Mouse (Mus musculus): ENCODE data around the gene Adarb1. TPM values are rescaled to one million over a fixed set of nuclear protein-coding genes. Genes with fewer than 3 reads are reported as not detected.
A peak's percentile ranks its signal among the peaks of the same experiment; 100 is the strongest.

Adarb1 gene
- polyA plus RNA-seq, 1 experiment from 2014 or later: 25.3 TPM

DNA sequence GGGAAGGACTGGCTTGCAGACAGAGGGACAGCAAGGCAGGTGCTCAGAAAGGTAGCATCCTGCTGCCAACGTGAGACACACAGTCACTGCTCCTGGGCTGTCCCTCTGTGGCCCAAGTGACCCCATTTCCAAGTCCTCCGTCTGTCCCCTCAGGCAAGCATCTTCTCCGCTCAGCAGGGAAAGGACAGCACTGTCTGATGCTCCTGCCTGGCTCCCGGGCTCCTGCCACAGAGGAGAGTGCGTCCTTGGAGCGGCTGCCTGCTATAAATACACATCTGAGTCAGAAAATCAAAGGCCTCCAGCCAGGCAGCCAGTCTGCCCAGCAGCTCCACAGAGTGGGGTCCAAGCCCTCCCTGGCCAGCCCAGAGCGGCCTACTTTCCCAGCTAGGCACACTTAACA, 38.4 kb upstream of the Adarb1 start:
- Histone ChIP-seq H3K27ac (ENCODE audit: low read length) (peak overlapping the region; percentile 69), H3K4me1 (ENCODE audit: insufficient read depth, low read depth, low read length) (no peaks in the 10 kb centered on the region; the same call in 1 of the 2 replicates), H3K9ac (replicated peaks; ENCODE audit: low read depth) (no peak overlapping the region), H3K4me3 (ENCODE audit: low read depth, low read length) (no peak overlapping the region), H3K27me3 (replicated peaks; ENCODE audit: insufficient read depth, low read length) (no peaks in the 10 kb centered on the region), H3K4me2 (replicated peaks; ENCODE audit: low read depth, low read length) (no peak overlapping the region), H3K9me3 (ENCODE audit: low read length) (no peaks in the 10 kb centered on the region), H3K36me3 (ENCODE audit: insufficient read depth, low read length) (no peaks in the 10 kb centered on the region)
- ATAC-seq (no peak), DNase-seq (ENCODE audit: low spot score) (no peak)
- TF ChIP-seq CTCF (IDR thresholded peaks at IDR 0.05) (no peak), EP300 (IDR thresholded peaks at IDR 0.05) (no peak)
- 74% methylated on average over 7 of the region's 7 CpGs for WGBS

DNA sequence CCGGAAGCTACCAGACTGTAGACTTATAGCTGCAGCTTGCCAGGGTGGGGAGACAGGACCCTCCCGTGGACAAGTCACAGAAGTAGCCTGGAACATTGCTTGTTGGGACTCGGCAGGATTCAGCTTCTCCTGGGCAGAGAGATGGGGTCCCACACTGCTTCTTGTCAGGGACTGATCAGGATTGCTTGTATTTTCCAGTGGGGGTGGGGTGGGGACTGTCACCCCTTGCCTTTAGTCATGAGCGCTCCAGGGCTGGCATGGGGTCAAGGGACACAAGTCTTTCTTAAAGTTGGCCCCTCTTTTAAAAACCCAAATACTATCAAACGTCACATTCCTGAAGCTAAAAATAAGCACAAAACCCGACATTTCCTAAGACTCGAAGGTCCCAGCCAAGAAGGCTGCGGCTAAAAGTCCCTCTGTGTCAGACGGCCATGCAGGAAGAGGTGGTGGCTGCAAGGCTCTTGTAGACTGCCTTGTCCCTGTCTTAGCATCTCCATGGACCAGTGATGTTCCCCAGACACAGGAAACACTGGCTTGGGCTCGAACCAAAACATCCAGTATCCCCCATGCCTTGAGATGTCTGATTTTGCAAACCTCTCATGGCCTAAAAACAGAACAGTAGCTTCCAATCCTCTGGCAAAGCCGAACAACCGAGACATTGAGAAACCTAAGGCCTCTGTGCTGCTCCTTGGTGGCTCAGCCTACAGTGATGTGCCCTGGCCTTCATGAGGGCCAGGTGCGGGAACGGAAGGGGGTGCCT, 37.4 kb upstream of the Adarb1 start:
- no peaks in the 10 kb centered on the region for H3K27me3 ChIP-seq (replicated peaks; ENCODE audit: insufficient read depth, low read length)
- no peaks in the 10 kb centered on the region for H3K9me3 ChIP-seq (ENCODE audit: low read length)
- ATAC-seq (peak; percentile 77), DNase-seq (ENCODE audit: low spot score) (peak; percentile 82)
- TF ChIP-seq CTCF (IDR thresholded peaks at IDR 0.05): no peak
- no peak for TF ChIP-seq EP300 (IDR thresholded peaks at IDR 0.05)
- H3K4me3 ChIP-seq (ENCODE audit: low read depth, low read length): no peak overlapping the region
- H3K36me3 ChIP-seq (ENCODE audit: insufficient read depth, low read length): no peaks in the 10 kb centered on the region
- no peaks in the 10 kb centered on the region; the same call in 1 of the 2 replicates for H3K4me1 ChIP-seq (ENCODE audit: insufficient read depth, low read depth, low read length)
- peak overlapping the region; percentile 69 for H3K27ac ChIP-seq (ENCODE audit: low read length)
- no peak overlapping the region for H3K9ac ChIP-seq (replicated peaks; ENCODE audit: low read depth)
- WGBS: 55% methylated on average over 14 of the region's 14 CpGs
- H3K4me2 ChIP-seq (replicated peaks; ENCODE audit: low read depth, low read length): 0 out of 2 replicates have a peak overlapping the region, but pooled peaks have one; percentile 8

DNA sequence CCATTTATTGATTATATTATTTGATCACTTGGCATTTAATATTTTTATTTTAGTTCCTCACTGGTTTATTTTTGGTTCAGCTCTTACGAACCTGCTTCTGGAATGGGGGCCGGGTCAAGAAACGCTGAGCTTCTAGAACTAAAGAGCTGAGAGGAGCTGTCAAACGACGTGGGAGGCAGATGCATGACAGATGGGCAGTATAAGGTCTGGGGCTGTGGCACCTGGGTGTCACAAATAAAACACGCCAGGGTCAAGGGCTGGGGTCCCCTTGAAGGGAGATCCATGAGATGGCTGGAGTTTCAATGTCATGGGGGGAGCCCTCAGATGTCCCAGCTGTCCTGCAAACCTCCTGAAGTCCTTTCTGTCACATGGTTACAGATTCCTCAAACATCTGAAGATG, 36.7 kb upstream of the Adarb1 start:
- no peak for TF ChIP-seq CTCF (IDR thresholded peaks at IDR 0.05)
- no peak for TF ChIP-seq EP300 (IDR thresholded peaks at IDR 0.05)
- Histone ChIP-seq H3K27me3 (replicated peaks; ENCODE audit: insufficient read depth, low read length) (no peaks in the 10 kb centered on the region), H3K9ac (replicated peaks; ENCODE audit: low read depth) (no peak overlapping the region), H3K36me3 (ENCODE audit: insufficient read depth, low read length) (no peaks in the 10 kb centered on the region), H3K4me2 (replicated peaks; ENCODE audit: low read depth, low read length) (no peak overlapping the region), H3K9me3 (ENCODE audit: low read length) (no peaks in the 10 kb centered on the region), H3K4me1 (ENCODE audit: insufficient read depth, low read depth, low read length) (no peaks in the 10 kb centered on the region; the same call in 1 of the 2 replicates), H3K4me3 (ENCODE audit: low read depth, low read length) (no peak overlapping the region), H3K27ac (ENCODE audit: low read length) (peak overlapping the region; percentile 69)
- WGBS: 53% methylated on average over 6 of the region's 6 CpGs
- DNase-seq (ENCODE audit: low spot score): no peak
- ATAC-seq: peak; percentile 18

DNA sequence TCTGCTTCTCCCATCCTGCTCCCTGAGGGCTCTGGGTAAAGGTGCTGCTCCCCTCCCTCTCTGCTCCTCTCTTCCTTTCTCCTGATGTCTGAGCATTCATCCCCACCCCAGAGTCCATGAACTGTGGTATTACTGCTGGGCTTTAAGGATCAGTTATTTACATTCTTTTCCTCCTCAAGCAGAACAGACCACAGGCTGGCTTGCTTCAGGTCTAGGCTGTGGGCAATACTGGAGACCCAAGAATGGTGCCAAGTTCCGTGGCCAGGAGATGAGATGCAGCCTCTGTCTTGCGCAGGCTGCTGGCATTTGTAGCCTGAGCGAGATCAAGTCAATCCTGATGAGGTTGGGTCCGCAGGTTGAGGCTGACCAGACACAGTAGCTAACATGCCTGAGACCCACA, 33.8 kb upstream of the Adarb1 start:
- H3K27me3 ChIP-seq (replicated peaks; ENCODE audit: insufficient read depth, low read length): no peaks in the 10 kb centered on the region
- no peaks in the 10 kb centered on the region for H3K36me3 ChIP-seq (ENCODE audit: insufficient read depth, low read length)
- ATAC-seq (no peak), DNase-seq (ENCODE audit: low spot score) (no peak)
- 87% methylated on average over 4 of the region's 4 CpGs for WGBS
- H3K27ac ChIP-seq (ENCODE audit: low read length): no peak overlapping the region
- TF ChIP-seq CTCF (IDR thresholded peaks at IDR 0.05) (no peak), EP300 (IDR thresholded peaks at IDR 0.05) (no peak)
- no peak overlapping the region for H3K9ac ChIP-seq (replicated peaks; ENCODE audit: low read depth)
- no peak overlapping the region for H3K4me2 ChIP-seq (replicated peaks; ENCODE audit: low read depth, low read length)
- H3K4me3 ChIP-seq (ENCODE audit: low read depth, low read length): no peak overlapping the region
- peaks cover 14% of the 10 kb centered on the region; the same call in 1 of the 2 replicates for H3K4me1 ChIP-seq (ENCODE audit: insufficient read depth, low read depth, low read length)
- no peaks in the 10 kb centered on the region for H3K9me3 ChIP-seq (ENCODE audit: low read length)

DNA sequence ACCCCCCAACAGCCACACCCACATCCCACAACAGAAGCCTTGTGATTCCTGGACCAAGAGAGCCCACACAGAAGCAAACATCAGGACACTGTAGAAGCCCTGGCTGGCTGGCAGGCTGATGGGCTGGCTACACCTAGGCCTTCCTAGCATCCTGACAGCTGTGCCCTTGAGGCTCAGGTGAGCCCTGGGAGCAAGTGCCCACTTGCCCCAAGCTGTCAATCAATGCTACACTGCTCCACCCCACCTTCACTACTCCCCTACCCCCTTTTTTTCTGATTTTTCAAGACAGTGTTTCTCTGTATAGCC, 32.0 kb upstream of the Adarb1 start:
- H3K9ac ChIP-seq (replicated peaks; ENCODE audit: low read depth): no peak overlapping the region
- no peaks in the 10 kb centered on the region for H3K36me3 ChIP-seq (ENCODE audit: insufficient read depth, low read length)
- H3K4me2 ChIP-seq (replicated peaks; ENCODE audit: low read depth, low read length): peak overlapping the region; percentile 20; the same call in 1 of the 2 replicates
- H3K27me3 ChIP-seq (replicated peaks; ENCODE audit: insufficient read depth, low read length): no peaks in the 10 kb centered on the region
- peak overlapping the region; percentile 66 for H3K27ac ChIP-seq (ENCODE audit: low read length)
- TF ChIP-seq CTCF (IDR thresholded peaks at IDR 0.05) (no peak), EP300 (IDR thresholded peaks at IDR 0.05) (no peak)
- peaks cover 14% of the 10 kb centered on the region; the same call in 1 of the 2 replicates for H3K4me1 ChIP-seq (ENCODE audit: insufficient read depth, low read depth, low read length)
- H3K4me3 ChIP-seq (ENCODE audit: low read depth, low read length): no peak overlapping the region
- DNase-seq (ENCODE audit: low spot score) (no peak), ATAC-seq (peak; percentile 14; the same call in 1 of the 2 replicates)
- no peaks in the 10 kb centered on the region for H3K9me3 ChIP-seq (ENCODE audit: low read length)

DNA sequence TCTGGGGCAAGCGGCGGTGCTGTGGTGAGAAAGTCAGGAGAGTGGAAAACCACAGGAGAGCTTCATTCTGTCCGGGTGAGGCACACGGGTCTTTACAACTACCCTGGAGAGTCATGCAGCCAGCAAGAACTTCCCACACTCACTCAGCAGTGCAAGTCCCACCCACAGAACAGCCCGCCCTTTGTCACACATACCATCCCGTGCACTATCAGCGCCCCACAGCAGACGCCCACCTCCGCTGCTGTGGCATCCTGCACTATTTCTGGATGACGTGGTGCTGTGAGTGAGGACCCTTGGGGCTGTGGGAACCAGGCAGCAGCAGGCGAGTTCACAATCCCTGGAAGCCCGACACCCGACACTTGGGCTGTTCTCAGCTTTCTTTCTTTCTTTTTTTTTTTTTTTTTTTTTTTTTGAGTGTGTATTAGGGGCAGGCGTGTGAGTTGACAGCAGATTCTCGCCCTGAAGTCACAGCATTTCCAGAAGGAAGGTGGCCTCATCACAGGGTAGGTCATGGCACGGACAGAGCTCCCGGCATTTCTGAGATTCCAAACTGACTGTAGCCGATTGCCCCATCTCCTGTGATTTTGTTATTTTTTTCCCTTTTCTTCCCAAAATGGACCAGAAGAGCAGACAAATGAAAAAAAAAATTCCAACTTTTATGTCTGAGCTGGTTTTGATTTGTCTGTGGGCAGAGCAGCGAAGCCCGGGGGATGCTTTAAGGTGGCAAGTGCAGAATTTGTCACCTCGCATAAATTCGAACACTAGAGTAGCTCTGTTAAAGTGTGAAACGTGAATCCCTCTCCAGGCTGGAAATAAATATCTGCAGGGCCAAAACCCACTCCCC, 31.5 kb upstream of the Adarb1 start:
- H3K9ac ChIP-seq (replicated peaks; ENCODE audit: low read depth): no peak overlapping the region

More for the DNA sequence above, 31.5 kb upstream of the Adarb1 start:
- peak overlapping the region; percentile 19; the same call in 1 of the 2 replicates for H3K4me3 ChIP-seq (ENCODE audit: low read depth, low read length)
- H3K4me2 ChIP-seq (replicated peaks; ENCODE audit: low read depth, low read length): peak overlapping the region; percentile 44
- ATAC-seq (peak; percentile 75), DNase-seq (ENCODE audit: low spot score) (peak; percentile 78)
- no peak for TF ChIP-seq CTCF (IDR thresholded peaks at IDR 0.05)
- peak; percentile 18; the same call in 1 of the 2 replicates for TF ChIP-seq EP300 (IDR thresholded peaks at IDR 0.05)
- 16% methylated on average over 23 of the region's 23 CpGs for WGBS
- no peaks in the 10 kb centered on the region for H3K27me3 ChIP-seq (replicated peaks; ENCODE audit: insufficient read depth, low read length)
- peak overlapping the region; percentile 66 for H3K27ac ChIP-seq (ENCODE audit: low read length)
- H3K36me3 ChIP-seq (ENCODE audit: insufficient read depth, low read length): no peaks in the 10 kb centered on the region
- H3K4me1 ChIP-seq (ENCODE audit: insufficient read depth, low read depth, low read length): peaks cover 14% of the 10 kb centered on the region; the same call in 1 of the 2 replicates
- no peaks in the 10 kb centered on the region for H3K9me3 ChIP-seq (ENCODE audit: low read length)

All from lung, postnatal 0 days (tissue).